Mouse (Mus musculus) heart, postnatal 0 days (tissue): ENCODE results near the gene Atp8b4.

Source experiments
- CTCF ChIP-seq: IDR thresholded peaks from 2 replicates; pipeline ENCODE4 v1.5.1; 2016; ENCODE audit warnings: antibody characterized with exemption, control low read depth, low read depth
- EP300 ChIP-seq: IDR thresholded peaks from 2 replicates; pipeline ENCODE4 v1.6.1; 2016; ENCODE audit warnings: antibody characterized with exemption, low read depth

- no peak for TF ChIP-seq CTCF
- no peak for TF ChIP-seq EP300
These were observed 26.5 kb downstream of the Atp8b4 start for GRCm38 (mm10) chr2:126474019-126474418.
